Mouse (Mus musculus): Measurements from ENCODE around the gene Rwdd4a. TPM values are rescaled to one million over a fixed set of nuclear protein-coding genes. Genes with fewer than 3 reads are reported as not detected.

Rwdd4a gene
- polyA plus RNA-seq, 1 experiment from 2014 or later = 30.6 TPM

- H3K27me3 ChIP-seq (ENCODE audit: control insufficient read depth, insufficient read depth, low read length) = no peaks in the 10 kb centered on the region
- H3K9ac ChIP-seq (ENCODE audit: low read length) = no peak overlapping the region
- no peak for ATAC-seq (ENCODE audit: insufficient read depth, low FRiP score)
- H3K9me3 ChIP-seq (replicated peaks; ENCODE audit: control insufficient read depth, low read length) = no peaks in the 10 kb centered on the region
- no peak overlapping the region for H3K4me3 ChIP-seq (replicated peaks; ENCODE audit: low read length)
- no peak overlapping the region for H3K27ac ChIP-seq (ENCODE audit: low read length)
- no peaks in the 10 kb centered on the region for H3K4me1 ChIP-seq (ENCODE audit: control insufficient read depth, insufficient read depth, low read length)
- WGBS = 94% methylated on average over 15 of the region's 15 CpGs
- H3K36me3 ChIP-seq (ENCODE audit: control insufficient read depth, insufficient read depth, low read length) = peaks cover 10% of the 10 kb centered on the region; the same call in 1 of the 2 replicates
- no peak overlapping the region for H3K4me2 ChIP-seq (ENCODE audit: low read depth, low read length)
Observed at GRCm38 (mm10) chr8:47513601-47514000, 19.9 kb upstream of the Rwdd4a start.

GRCm38 (mm10) chr8:47528094-47528493 is 5.4 kb upstream of the Rwdd4a start:
- Histone ChIP-seq H3K36me3 (ENCODE audit: control insufficient read depth, insufficient read depth, low read length) (peaks cover 12% of the 10 kb centered on the region; the same call in 1 of the 2 replicates), H3K27me3 (ENCODE audit: control insufficient read depth, insufficient read depth, low read length) (no peaks in the 10 kb centered on the region), H3K27ac (ENCODE audit: low read length) (no peak overlapping the region), H3K9ac (ENCODE audit: low read length) (no peak overlapping the region), H3K4me2 (ENCODE audit: low read depth, low read length) (no peak overlapping the region), H3K4me3 (replicated peaks; ENCODE audit: low read length) (no peak overlapping the region), H3K4me1 (ENCODE audit: control insufficient read depth, insufficient read depth, low read length) (peaks cover 10% of the 10 kb centered on the region), H3K9me3 (replicated peaks; ENCODE audit: control insufficient read depth, low read length) (no peaks in the 10 kb centered on the region)
- no peak for ATAC-seq (ENCODE audit: insufficient read depth, low FRiP score)
- 95% methylated on average over 1 of the region's 1 CpGs for WGBS

DNA sequence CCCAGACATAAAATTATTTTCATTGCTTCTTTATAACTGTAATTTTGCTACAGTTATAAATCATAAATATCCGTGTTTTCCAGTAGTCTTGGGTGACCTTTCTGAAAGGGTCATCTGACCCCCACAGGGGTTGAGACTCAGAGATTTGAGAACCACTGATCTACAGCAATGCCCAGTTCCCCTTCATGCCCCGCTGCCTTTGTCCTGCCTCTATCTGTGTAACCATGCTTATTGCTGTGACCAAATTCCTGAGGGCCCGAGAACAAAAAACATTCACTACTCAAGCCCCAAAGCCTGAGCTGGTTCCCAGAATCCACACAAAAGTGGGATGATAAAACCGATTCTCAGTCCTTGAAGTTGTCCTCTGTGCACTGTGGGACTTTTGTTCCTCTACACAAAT is 4.9 kb downstream of the Rwdd4a start:
- H3K27me3 ChIP-seq (ENCODE audit: control insufficient read depth, insufficient read depth, low read length) = no peaks in the 10 kb centered on the region
- H3K9ac ChIP-seq (ENCODE audit: low read length) = no peak overlapping the region
- WGBS = 82% methylated on average over 4 of the region's 4 CpGs
- H3K27ac ChIP-seq (ENCODE audit: low read length) = no peak overlapping the region
- H3K4me2 ChIP-seq (ENCODE audit: low read depth, low read length) = no peak overlapping the region
- H3K4me3 ChIP-seq (replicated peaks; ENCODE audit: low read length) = no peak overlapping the region
- H3K4me1 ChIP-seq (ENCODE audit: control insufficient read depth, insufficient read depth, low read length) = peaks cover 5% of the 10 kb centered on the region
- 0 out of 2 replicates have a peak, but pooled peaks cover 4% of the 10 kb centered on the region for H3K36me3 ChIP-seq (ENCODE audit: control insufficient read depth, insufficient read depth, low read length)
- no peaks in the 10 kb centered on the region for H3K9me3 ChIP-seq (replicated peaks; ENCODE audit: control insufficient read depth, low read length)
- ATAC-seq (ENCODE audit: insufficient read depth, low FRiP score) = no peak

- no peak for ATAC-seq (ENCODE audit: insufficient read depth, low FRiP score)
- no peaks in the 10 kb centered on the region for H3K4me1 ChIP-seq (ENCODE audit: control insufficient read depth, insufficient read depth, low read length)
- H3K36me3 ChIP-seq (ENCODE audit: control insufficient read depth, insufficient read depth, low read length) = peaks cover 14% of the 10 kb centered on the region
- H3K9me3 ChIP-seq (replicated peaks; ENCODE audit: control insufficient read depth, low read length) = no peaks in the 10 kb centered on the region
- H3K9ac ChIP-seq (ENCODE audit: low read length) = no peak overlapping the region
- 96% methylated on average over 16 of the region's 16 CpGs for WGBS
- H3K27me3 ChIP-seq (ENCODE audit: control insufficient read depth, insufficient read depth, low read length) = no peaks in the 10 kb centered on the region
- H3K4me2 ChIP-seq (ENCODE audit: low read depth, low read length) = no peak overlapping the region
- no peak overlapping the region for H3K27ac ChIP-seq (ENCODE audit: low read length)
- no peak overlapping the region for H3K4me3 ChIP-seq (replicated peaks; ENCODE audit: low read length)
Observed at GRCm38 (mm10) chr8:47542746-47543145, 9.3 kb downstream of the Rwdd4a start.

- Histone ChIP-seq H3K4me1 (ENCODE audit: control insufficient read depth, insufficient read depth, low read length) (no peaks in the 10 kb centered on the region), H3K9me3 (replicated peaks; ENCODE audit: control insufficient read depth, low read length) (no peaks in the 10 kb centered on the region), H3K4me3 (replicated peaks; ENCODE audit: low read length) (no peak overlapping the region), H3K4me2 (ENCODE audit: low read depth, low read length) (no peak overlapping the region), H3K36me3 (ENCODE audit: control insufficient read depth, insufficient read depth, low read length) (peaks cover 20% of the 10 kb centered on the region), H3K27me3 (ENCODE audit: control insufficient read depth, insufficient read depth, low read length) (no peaks in the 10 kb centered on the region), H3K9ac (ENCODE audit: low read length) (no peak overlapping the region), H3K27ac (ENCODE audit: low read length) (no peak overlapping the region)
- ATAC-seq (ENCODE audit: insufficient read depth, low FRiP score) = no peak
- WGBS = 96% methylated on average over 5 of the region's 5 CpGs
Observed at GRCm38 (mm10) chr8:47544094-47544493, 10.6 kb downstream of the Rwdd4a start.

DNA sequence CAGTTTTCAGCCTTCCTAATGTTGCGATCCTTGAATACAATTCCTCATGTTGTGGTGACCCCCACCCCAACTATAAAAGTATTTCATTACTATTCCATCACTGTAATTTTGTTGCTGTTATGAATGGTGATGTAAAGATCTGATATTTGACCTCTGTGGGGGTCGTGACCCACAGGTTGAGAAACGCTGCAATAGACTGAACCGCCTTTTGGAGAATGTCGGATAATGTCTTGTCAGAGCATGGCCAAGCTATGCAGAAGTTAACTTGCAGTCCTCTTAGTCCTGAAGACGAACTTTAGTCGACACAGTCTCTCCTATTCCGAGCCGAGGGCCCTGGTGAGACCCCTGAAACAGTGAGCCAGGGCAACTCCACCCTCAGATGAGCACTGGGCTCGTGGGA is 13.6 kb downstream of the Rwdd4a start:
- Histone ChIP-seq H3K9ac (ENCODE audit: low read length) (no peak overlapping the region), H3K27me3 (ENCODE audit: control insufficient read depth, insufficient read depth, low read length) (no peaks in the 10 kb centered on the region), H3K27ac (ENCODE audit: low read length) (no peak overlapping the region), H3K9me3 (replicated peaks; ENCODE audit: control insufficient read depth, low read length) (no peaks in the 10 kb centered on the region), H3K4me1 (ENCODE audit: control insufficient read depth, insufficient read depth, low read length) (no peaks in the 10 kb centered on the region), H3K36me3 (ENCODE audit: control insufficient read depth, insufficient read depth, low read length) (peaks cover 28% of the 10 kb centered on the region), H3K4me3 (replicated peaks; ENCODE audit: low read length) (no peak overlapping the region), H3K4me2 (ENCODE audit: low read depth, low read length) (no peak overlapping the region)
- 95% methylated on average over 10 of the region's 10 CpGs for WGBS
- ATAC-seq (ENCODE audit: insufficient read depth, low FRiP score) = no peak

- Histone ChIP-seq H3K36me3 (ENCODE audit: control insufficient read depth, insufficient read depth, low read length) (peaks cover 10% of the 10 kb centered on the region; the same call in 1 of the 2 replicates), H3K4me3 (replicated peaks; ENCODE audit: low read length) (no peak overlapping the region), H3K9ac (ENCODE audit: low read length) (no peak overlapping the region), H3K27me3 (ENCODE audit: control insufficient read depth, insufficient read depth, low read length) (no peaks in the 10 kb centered on the region), H3K27ac (ENCODE audit: low read length) (no peak overlapping the region), H3K4me1 (ENCODE audit: control insufficient read depth, insufficient read depth, low read length) (no peaks in the 10 kb centered on the region), H3K9me3 (replicated peaks; ENCODE audit: control insufficient read depth, low read length) (no peaks in the 10 kb centered on the region), H3K4me2 (ENCODE audit: low read depth, low read length) (no peak overlapping the region)
- WGBS = 86% methylated on average over 6 of the region's 6 CpGs
- ATAC-seq (ENCODE audit: insufficient read depth, low FRiP score) = no peak
Observed at GRCm38 (mm10) chr8:47553613-47554012, 20.1 kb downstream of the Rwdd4a start.

DNA sequence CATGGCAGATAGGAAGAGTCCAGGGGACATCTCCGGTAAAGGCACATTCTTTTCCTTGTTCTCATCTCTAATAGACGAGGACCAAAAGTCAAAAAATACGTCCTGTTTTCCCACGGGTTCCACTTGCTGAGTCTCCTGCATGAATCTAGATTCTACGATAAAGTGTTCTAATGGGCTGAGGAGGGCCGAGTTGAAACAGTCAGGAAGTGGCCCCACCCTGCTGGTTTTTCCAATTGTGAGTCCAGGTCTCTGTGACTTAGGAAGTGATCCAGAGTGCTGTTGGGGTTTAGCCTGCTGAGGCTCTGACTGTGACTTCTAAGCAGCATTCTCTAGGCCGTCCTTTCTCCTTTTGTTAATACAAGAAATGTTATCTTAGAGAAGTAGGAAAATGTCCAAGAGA is 23.0 kb downstream of the Rwdd4a start:
- Histone ChIP-seq H3K4me2 (ENCODE audit: low read depth, low read length) (no peak overlapping the region), H3K9me3 (replicated peaks; ENCODE audit: control insufficient read depth, low read length) (no peaks in the 10 kb centered on the region), H3K36me3 (ENCODE audit: control insufficient read depth, insufficient read depth, low read length) (peaks cover 4% of the 10 kb centered on the region; the same call in 1 of the 2 replicates), H3K9ac (ENCODE audit: low read length) (no peak overlapping the region), H3K4me3 (replicated peaks; ENCODE audit: low read length) (no peak overlapping the region), H3K4me1 (ENCODE audit: control insufficient read depth, insufficient read depth, low read length) (no peaks in the 10 kb centered on the region), H3K27ac (ENCODE audit: low read length) (no peak overlapping the region), H3K27me3 (ENCODE audit: control insufficient read depth, insufficient read depth, low read length) (no peaks in the 10 kb centered on the region)
- ATAC-seq (ENCODE audit: insufficient read depth, low FRiP score) = no peak
- 84% methylated on average over 7 of the region's 7 CpGs for WGBS

DNA sequence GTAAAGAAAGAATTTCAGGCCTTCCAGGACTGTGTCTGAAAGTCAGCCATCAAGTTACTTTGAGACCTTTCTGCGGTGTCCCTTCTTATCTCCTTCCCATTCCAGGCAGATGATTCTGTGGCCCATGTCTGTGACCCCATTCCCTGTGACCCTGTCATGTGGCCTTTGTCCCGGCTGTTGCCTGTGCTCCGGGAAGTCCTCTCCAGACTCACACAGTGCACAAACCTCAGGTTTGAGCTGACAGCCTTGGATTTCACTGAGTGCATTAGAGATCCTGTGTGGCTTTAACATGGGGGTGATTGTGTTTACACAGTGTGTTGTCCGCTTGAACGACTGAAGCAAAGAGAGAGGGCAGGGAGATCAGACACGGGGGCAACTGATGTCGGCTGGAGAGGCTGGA is 24.8 kb downstream of the Rwdd4a start:
- 20% methylated on average over 7 of the region's 7 CpGs for WGBS
- no peak overlapping the region for H3K4me2 ChIP-seq (ENCODE audit: low read depth, low read length)
- ATAC-seq (ENCODE audit: insufficient read depth, low FRiP score) = no peak
- no peaks in the 10 kb centered on the region for H3K27me3 ChIP-seq (ENCODE audit: control insufficient read depth, insufficient read depth, low read length)
- no peak overlapping the region for H3K9ac ChIP-seq (ENCODE audit: low read length)
- no peak overlapping the region for H3K4me3 ChIP-seq (replicated peaks; ENCODE audit: low read length)
- no peaks in the 10 kb centered on the region for H3K4me1 ChIP-seq (ENCODE audit: control insufficient read depth, insufficient read depth, low read length)
- no peak overlapping the region for H3K27ac ChIP-seq (ENCODE audit: low read length)
- H3K36me3 ChIP-seq (ENCODE audit: control insufficient read depth, insufficient read depth, low read length) = no peaks in the 10 kb centered on the region
- no peaks in the 10 kb centered on the region for H3K9me3 ChIP-seq (replicated peaks; ENCODE audit: control insufficient read depth, low read length)

DNA sequence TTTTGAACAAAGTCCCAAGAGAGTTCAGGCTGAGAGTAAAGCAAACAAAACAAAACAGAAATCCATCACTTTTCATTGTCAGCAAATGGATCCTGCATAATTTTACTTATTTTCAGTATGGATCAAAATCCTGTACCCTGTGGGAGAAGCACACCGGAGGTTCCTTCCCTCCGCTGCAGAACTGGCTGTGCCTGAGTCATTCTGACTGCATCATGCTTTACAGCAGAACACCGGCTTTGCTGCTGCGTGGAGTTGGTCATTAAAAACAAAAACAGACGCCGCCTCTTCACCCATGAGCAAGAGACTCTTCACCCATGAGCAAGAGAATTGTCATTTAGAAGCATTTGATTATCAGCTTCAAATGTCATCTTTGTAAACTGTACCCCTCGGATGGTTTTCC is 27.3 kb downstream of the Rwdd4a start:
- Histone ChIP-seq H3K9me3 (replicated peaks; ENCODE audit: control insufficient read depth, low read length) (no peaks in the 10 kb centered on the region), H3K27me3 (ENCODE audit: control insufficient read depth, insufficient read depth, low read length) (no peaks in the 10 kb centered on the region), H3K9ac (ENCODE audit: low read length) (no peak overlapping the region), H3K27ac (ENCODE audit: low read length) (no peak overlapping the region), H3K4me3 (replicated peaks; ENCODE audit: low read length) (no peak overlapping the region), H3K4me2 (ENCODE audit: low read depth, low read length) (no peak overlapping the region), H3K36me3 (ENCODE audit: control insufficient read depth, insufficient read depth, low read length) (no peaks in the 10 kb centered on the region), H3K4me1 (ENCODE audit: control insufficient read depth, insufficient read depth, low read length) (no peaks in the 10 kb centered on the region)
- ATAC-seq (ENCODE audit: insufficient read depth, low FRiP score) = no peak
- 90% methylated on average over 7 of the region's 7 CpGs for WGBS

All from stomach, embryonic 16.5 days (tissue).